ENCODE assay signal across 13 mouse cellular contexts in genomic region chr7:76219797-76220469, GRCm38 (mm10). TPM values are rescaled to one million over a fixed set of nuclear protein-coding genes. Genes with fewer than 3 reads are reported as not detected.
"Had no signal": no experiment of that assay in that cellular context is flagged by ENCODE, and none has a peak within 500 bp of the region (broad histone marks: within the 10 kb centered on the region; RNA-seq: fewer than 3 reads in every experiment).

No protein-coding gene starts in this region.

- H3K27ac ChIP-seq: left cerebral cortex, adult 2 months; limb, embryonic 10.5 days; liver, embryonic 15.5 days; midbrain, embryonic 13.5 days; neural tube, embryonic 12.5 days; stomach, embryonic 15.5 days had no signal

- H3K36me3 ChIP-seq: limb, embryonic 10.5 days; liver, embryonic 15.5 days; midbrain, embryonic 13.5 days; neural tube, embryonic 12.5 days; stomach, embryonic 15.5 days had no signal

- DNase-seq: kidney, postnatal 25 days; lung, adult 2 months; lung, postnatal 36 days; right cerebral cortex, postnatal 14 days; thymus, postnatal 4 days had no signal

- H3K4me1 ChIP-seq: liver, embryonic 15.5 days; midbrain, embryonic 13.5 days; neural tube, embryonic 12.5 days; stomach, embryonic 15.5 days had no signal

- H3K27me3 ChIP-seq: liver, embryonic 15.5 days; midbrain, embryonic 13.5 days; neural tube, embryonic 12.5 days; stomach, embryonic 15.5 days had no signal

- H3K4me3 ChIP-seq: left cerebral cortex, adult 2 months; limb, embryonic 10.5 days; liver, embryonic 15.5 days; midbrain, embryonic 13.5 days; neural tube, embryonic 12.5 days; stomach, embryonic 15.5 days had no signal

- H3K4me2 ChIP-seq: liver, embryonic 11.5 days; liver, embryonic 15.5 days; midbrain, embryonic 13.5 days; neural tube, embryonic 12.5 days; stomach, embryonic 15.5 days had no signal

- ATAC-seq: lung, postnatal 0 days; midbrain, embryonic 13.5 days had no signal

- H3K9ac ChIP-seq: liver, embryonic 15.5 days; midbrain, embryonic 13.5 days; neural tube, embryonic 12.5 days; stomach, embryonic 15.5 days had no signal

- H3K9me3 ChIP-seq: limb, embryonic 10.5 days; liver, embryonic 15.5 days; midbrain, embryonic 13.5 days; neural tube, embryonic 12.5 days; stomach, embryonic 15.5 days had no signal

RNA-seq across cellular contexts. Expression of gene Agbl1, which starts 9.8 kb away (rescaled TPM):
- polyA plus RNA-seq: limb, embryonic 10.5 days; liver, embryonic 11.5 days; lung, postnatal 0 days; stomach, embryonic 15.5 days had no signal
